Mouse (Mus musculus): ENCODE measurements around the gene Tm7sf2.

- no peak for TF ChIP-seq CTCF (IDR thresholded peaks at IDR 0.05; ENCODE audit: extremely low read depth, insufficient read depth, insufficient read length, insufficient replicate concordance)
- TF ChIP-seq POLR2A (IDR thresholded peaks at IDR 0.05; ENCODE audit: low read depth, low read length): no peak
Observed at GRCm38 (mm10) chr19:6079983-6080480, 11.9 kb upstream of the Tm7sf2 start, which contains the start of gene Tmem262.
